Mouse (Mus musculus) heart, adult 2 months (tissue): Measurements from ENCODE around the gene Lsm3.

Experiments used
- CTCF ChIP-seq: fragments of 200-600 bp; IDR thresholded peaks from 2 replicates; pipeline ENCODE4 v1.8.1; 2022; ENCODE audit warnings: antibody characterized with exemption, mild to moderate bottlenecking, moderate library complexity
- EP300 ChIP-seq: fragments of 200-500 bp; IDR thresholded peaks from 2 replicates; pipeline ENCODE4 v1.6.1; 2011; ENCODE audit warnings: low read depth, low read length, control low read depth; ENCODE audit not compliant: insufficient read depth

- TF ChIP-seq CTCF (no peak), EP300 (0 out of 2 replicates have a peak, but pooled peaks have one; percentile 70)
Observed at GRCm38 (mm10) chr6:91543056-91543455, 27.3 kb downstream of the Lsm3 start.
